Mouse (Mus musculus) liver, embryonic 14.5 days (tissue): ENCODE results near the gene Olfm3. TPM values are rescaled to one million over a fixed set of nuclear protein-coding genes. Genes with fewer than 3 reads are reported as not detected.

Experiments
- ATAC-seq: fragments of 200-750 bp; cut with Nextera tagmentation; 2 replicates; pipeline ENCODE4 v1.8.0; 2017; ENCODE audit warnings: moderate number of reproducible peaks, mild to moderate bottlenecking, moderate library complexity; ENCODE audit not compliant: insufficient read depth
- DNase-seq, 3 experiments: peaks; one replicate each; pipeline ENCODE4 v3.0.0-alpha.2; 2012 to 2013; ENCODE audit warnings: low read depth in 3 of 3, low spot score in 3 of 3
- H3K27ac ChIP-seq: fragments of 300-500 bp; sonication (generic); 2 replicates; pipeline ENCODE4 v1.5.1; 2014; ENCODE audit warnings: moderate library complexity, mild to moderate bottlenecking, control low read depth, inconsistent platforms
- H3K27me3 ChIP-seq: fragments of 300-500 bp; sonication (generic); 2 replicates; pipeline ENCODE4 v1.6.1; 2014; ENCODE audit warnings: mild to moderate bottlenecking, low read length, moderate library complexity; ENCODE audit not compliant: control insufficient read depth, insufficient read depth
- H3K36me3 ChIP-seq: fragments of 300-500 bp; sonication (generic); replicated peaks from 2 replicates; pipeline ENCODE4 v1.6.1; 2014; ENCODE audit warnings: low read depth; ENCODE audit not compliant: control insufficient read depth, insufficient read depth
- H3K4me1 ChIP-seq, 2 experiments: fragments of 200-500 bp in 1 of 2; fragments of 300-500 bp in 1 of 2; sonication (generic) in 1 of 2; replicated peaks; 2 replicates each; pipeline ENCODE4 v1.6.1; 2012 to 2014; ENCODE audit warnings: antibody characterized with exemption in 1 of 2, inconsistent platforms in 1 of 2, low read length in 1 of 2; ENCODE audit not compliant: control insufficient read depth in 2 of 2, insufficient read depth in 2 of 2
- H3K4me2 ChIP-seq: fragments of 300-500 bp; sonication (generic); 2 replicates; pipeline ENCODE4 v1.6.1; 2014; ENCODE audit warnings: low read depth, mild to moderate bottlenecking, control low read depth, moderate library complexity
- H3K4me3 ChIP-seq, 2 experiments: fragments of 200-500 bp in 1 of 2; fragments of 300-500 bp in 1 of 2; sonication (generic) in 1 of 2; 2 replicates each; pipeline ENCODE4 v1.5.1; 2012 to 2014; ENCODE audit warnings: low read depth in 2 of 2, low read length in 2 of 2, mild to moderate bottlenecking in 2 of 2, control low read depth in 1 of 2, inconsistent platforms in 1 of 2, moderate library complexity in 1 of 2; ENCODE audit not compliant: insufficient read depth in 1 of 2
- H3K9ac ChIP-seq: fragments of 300-500 bp; sonication (generic); replicated peaks from 2 replicates; pipeline ENCODE4 v1.6.1; 2014; ENCODE audit warnings: mild to moderate bottlenecking, control low read depth, moderate library complexity
- H3K9me3 ChIP-seq: fragments of 300-500 bp; sonication (generic); 2 replicates; pipeline ENCODE4 v1.6.1; 2016; ENCODE audit warnings: low read length, mixed read lengths; ENCODE audit not compliant: control insufficient read depth
- CTCF ChIP-seq: IDR thresholded peaks from 2 replicates; pipeline ENCODE4 v1.5.1; 2016; ENCODE audit warnings: antibody characterized with exemption, low read depth, control low read depth
- EP300 ChIP-seq: IDR thresholded peaks from 2 replicates; pipeline ENCODE4 v1.6.1; 2016; ENCODE audit warnings: antibody characterized with exemption, low read depth
- WGBS: fragments of 180-500 bp; shearing (Covaris S2); extraction: QIAGEN DNeasy Blood & Tissue Kit; methylation state at CpG from one replicate; pipeline ENCODE4 v1.1.7; 2014; ENCODE audit not compliant: insufficient replicate concordance; 5-methylcytosine and 5-hydroxymethylcytosine counted together
- polyA plus RNA-seq, 2 experiments: library from polyadenylated mRNA; depleted of rRNA in 1 of 2; stranded (reverse) in 1 of 2; unstranded in 1 of 2; fragments of >200 nt; fragmentation: Nextera tagmentation in 1 of 2; extraction: Ambion mirVana in 1 of 2; gene quantifications; 2 replicates each; pipeline versions ENCODE4 v1.2.1 to v1.2.3; 2012 to 2014

Olfm3 gene
- polyA plus RNA-seq, 2 experiments, result not detected

GRCm38 (mm10) chr3:115064901-115065300, 161.0 kb downstream of the Olfm3 start:
- TF ChIP-seq EP300 (no peak), CTCF (no peak)
- ATAC-seq (no peak), DNase-seq (no peak)
- 76% methylated on average over 1 of the region's 1 CpGs for WGBS
- H3K4me2 ChIP-seq, result no peak overlapping the region
- H3K27ac ChIP-seq, result no peak overlapping the region
- no peak overlapping the region for H3K4me3 ChIP-seq
- no peaks in the 10 kb centered on the region for H3K4me1 ChIP-seq
- no peak overlapping the region for H3K9ac ChIP-seq
- no peaks in the 10 kb centered on the region for H3K27me3 ChIP-seq
- H3K36me3 ChIP-seq, result no peaks in the 10 kb centered on the region
- no peaks in the 10 kb centered on the region for H3K9me3 ChIP-seq

GRCm38 (mm10) chr3:115080428-115081181, 176.7 kb downstream of the Olfm3 start:
- DNase-seq (no peak), ATAC-seq (no peak)
- no peaks in the 10 kb centered on the region for H3K4me1 ChIP-seq
- H3K27me3 ChIP-seq, result no peaks in the 10 kb centered on the region
- TF ChIP-seq EP300 (no peak), CTCF (no peak)
- H3K36me3 ChIP-seq, result no peaks in the 10 kb centered on the region
- no peak overlapping the region for H3K9ac ChIP-seq
- H3K4me3 ChIP-seq, result no peak overlapping the region
- 48% methylated on average over 12 of the region's 12 CpGs for WGBS
- H3K9me3 ChIP-seq, result no peaks in the 10 kb centered on the region
- H3K27ac ChIP-seq, result no peak overlapping the region
- H3K4me2 ChIP-seq, result no peak overlapping the region

- Histone ChIP-seq H3K9me3 (no peaks in the 10 kb centered on the region), H3K27ac (no peak overlapping the region), H3K4me3 (no peak overlapping the region), H3K9ac (no peak overlapping the region), H3K4me1 (no peaks in the 10 kb centered on the region), H3K4me2 (no peak overlapping the region), H3K27me3 (no peaks in the 10 kb centered on the region), H3K36me3 (no peaks in the 10 kb centered on the region)
- WGBS, result 44% methylated on average over 2 of the region's 2 CpGs
- TF ChIP-seq CTCF (no peak), EP300 (no peak)
- no peak for ATAC-seq
- no peak for DNase-seq
Measured at GRCm38 (mm10) chr3:115081371-115081770, 177.5 kb downstream of the Olfm3 start.

- Histone ChIP-seq H3K27me3 (no peaks in the 10 kb centered on the region), H3K4me3 (no peak overlapping the region), H3K27ac (no peak overlapping the region), H3K9ac (no peak overlapping the region), H3K4me2 (no peak overlapping the region), H3K9me3 (no peaks in the 10 kb centered on the region), H3K4me1 (no peaks in the 10 kb centered on the region), H3K36me3 (no peaks in the 10 kb centered on the region)
- TF ChIP-seq CTCF (no peak), EP300 (no peak)
- no peak for ATAC-seq
- DNase-seq, result no peak
Measured at GRCm38 (mm10) chr3:115082947-115083346, 179.1 kb downstream of the Olfm3 start.

- ATAC-seq, result no peak
- no peaks in the 10 kb centered on the region for H3K36me3 ChIP-seq
- TF ChIP-seq CTCF (no peak), EP300 (no peak)
- H3K9ac ChIP-seq, result no peak overlapping the region
- no peak overlapping the region for H3K4me2 ChIP-seq
- H3K4me3 ChIP-seq, result no peak overlapping the region
- no peaks in the 10 kb centered on the region for H3K4me1 ChIP-seq
- no peak overlapping the region for H3K27ac ChIP-seq
- no peaks in the 10 kb centered on the region for H3K9me3 ChIP-seq
- DNase-seq, result no peak
- 69% methylated on average over 3 of the region's 3 CpGs for WGBS
- no peaks in the 10 kb centered on the region for H3K27me3 ChIP-seq
Measured at GRCm38 (mm10) chr3:115088281-115088680, 184.4 kb downstream of the Olfm3 start.
